Mouse (Mus musculus): ENCODE measurements around the gene Atp2c1.

- TF ChIP-seq CTCF (IDR thresholded peaks at IDR 0.05; ENCODE audit: insufficient read depth, low read length) (no peak), POLR2A (IDR thresholded peaks at IDR 0.05; ENCODE audit: borderline replicate concordance, extremely low read depth, low read depth, low read length) (no peak)
Measured at GRCm38 (mm10) chr9:105474910-105475309, 52.2 kb downstream of the Atp2c1 start.

Data from lung, adult 2 months (tissue).